Mouse (Mus musculus) retina, embryonic 14.5 days (tissue): ENCODE results near the gene Vmn2r61.

Experiments used
- DNase-seq: peaks from one replicate; pipeline ENCODE4 v3.0.0-alpha.2; 2015; ENCODE audit warnings: low spot score

The Vmn2r61 gene

DNA sequence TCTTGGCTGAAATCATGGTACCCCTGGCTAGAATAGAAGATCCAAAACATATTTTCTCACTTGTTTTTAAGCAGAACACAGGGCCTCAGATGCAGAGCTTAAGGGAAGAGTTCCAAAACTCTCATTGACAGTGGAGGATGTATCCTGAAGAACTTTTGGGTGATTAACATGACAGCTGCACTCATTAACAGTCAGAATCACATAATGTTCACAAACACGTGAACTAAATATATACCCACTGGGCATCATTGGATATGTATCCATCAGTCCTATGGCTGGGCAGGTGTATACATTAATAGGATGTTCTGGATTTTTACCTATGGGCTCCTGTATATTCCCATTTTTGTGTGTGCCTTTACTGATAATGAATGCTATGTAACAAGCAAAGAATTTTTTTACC lies at the start of gene Vmn2r61:
TSS of gene Vmn2r61 (plus strand) at position 301 of the 400 bp plus-strand sequence.
- DNase-seq, result no peak
